Mouse (Mus musculus) myocyte (in vitro differentiated cells): Measurements from ENCODE around the gene Zfp109. TPM values are rescaled to one million over a fixed set of nuclear protein-coding genes. Genes with fewer than 3 reads are reported as not detected.

Experiments
- H3K27me3 ChIP-seq: one replicate; pipeline ENCODE4 v1.6.1; 2011; ENCODE audit not compliant: control insufficient read depth, insufficient read depth, insufficient read length
- H3K36me3 ChIP-seq: one replicate; pipeline ENCODE4 v1.6.1; 2011; ENCODE audit not compliant: control insufficient read depth, insufficient read depth
- H3K4me2 ChIP-seq: one replicate; pipeline ENCODE4 v1.6.1; 2011; ENCODE audit warnings: low read depth, control low read depth
- H3K4me3 ChIP-seq: one replicate; pipeline ENCODE4 v1.5.1; 2011; ENCODE audit warnings: mild to moderate bottlenecking, control low read depth, moderate library complexity
- H3K79me2 ChIP-seq: one replicate; pipeline ENCODE4 v1.6.1; 2011; ENCODE audit not compliant: control insufficient read depth, insufficient read depth
- H3ac ChIP-seq: one replicate; pipeline ENCODE4 v1.6.1; 2011; ENCODE audit not compliant: control insufficient read depth, insufficient read length
- CEBPB ChIP-seq: IDR thresholded peaks from 2 replicates; pipeline ENCODE4 v1.6.1; 2011; ENCODE audit warnings: mild to moderate bottlenecking, moderate library complexity; ENCODE audit not compliant: poor library complexity, insufficient read depth, severe bottlenecking
- E2F4 ChIP-seq: IDR thresholded peaks from one replicate; pipeline ENCODE4 v1.6.1; 2011; ENCODE audit warnings: mild to moderate bottlenecking, control low read depth, moderate library complexity; ENCODE audit not compliant: insufficient read depth
- MAX ChIP-seq: IDR thresholded peaks from one replicate; pipeline ENCODE4 v1.6.1; 2011; ENCODE audit warnings: low read depth, mild to moderate bottlenecking, control low read depth
- MYOD1 ChIP-seq, 3 experiments: IDR thresholded peaks; one replicate each; pipeline ENCODE4 v1.6.1; 2011; ENCODE audit warnings: control low read depth in 2 of 3, low read depth in 2 of 3, mild to moderate bottlenecking in 2 of 3, moderate library complexity in 1 of 3; ENCODE audit not compliant: insufficient read length in 2 of 3, control insufficient read depth in 1 of 3
- MYOG ChIP-seq, 3 experiments: IDR thresholded peaks; one replicate each; pipeline ENCODE4 v1.6.1; 2011; ENCODE audit warnings: control low read depth in 2 of 3, low read depth in 2 of 3, mild to moderate bottlenecking in 2 of 3; ENCODE audit not compliant: insufficient read length in 2 of 3, control insufficient read depth in 1 of 3, insufficient read depth in 1 of 3
- POLR2A ChIP-seq: IDR thresholded peaks from one replicate; pipeline ENCODE4 v1.6.1; 2011; ENCODE audit warnings: low read depth, mild to moderate bottlenecking, control low read depth, moderate library complexity; ENCODE audit not compliant: insufficient read length
- POLR2AphosphoS2 ChIP-seq: IDR thresholded peaks from one replicate; pipeline ENCODE4 v1.6.1; 2011; ENCODE audit warnings: low read depth, control low read depth; ENCODE audit not compliant: insufficient read length
- REST ChIP-seq: IDR thresholded peaks from one replicate; pipeline ENCODE4 v1.6.1; 2011; ENCODE audit warnings: mild to moderate bottlenecking, control low read depth, moderate library complexity; ENCODE audit not compliant: insufficient read depth, insufficient read length
- SRF ChIP-seq: IDR thresholded peaks from one replicate; pipeline ENCODE4 v1.6.1; 2011; ENCODE audit warnings: low read depth; ENCODE audit not compliant: control insufficient read depth, insufficient read length
- TCF12 ChIP-seq: IDR thresholded peaks from one replicate; pipeline ENCODE4 v1.6.1; 2011; ENCODE audit warnings: mild to moderate bottlenecking, control low read depth; ENCODE audit not compliant: poor library complexity, insufficient read depth, severe bottlenecking
- TCF3 ChIP-seq: IDR thresholded peaks from one replicate; pipeline ENCODE4 v1.6.1; 2011; ENCODE audit warnings: low read depth, control low read depth; ENCODE audit not compliant: insufficient read length
- USF1 ChIP-seq: IDR thresholded peaks from one replicate; pipeline ENCODE4 v1.6.1; 2011; ENCODE audit warnings: low read depth, mild to moderate bottlenecking, control low read depth, moderate library complexity
- polyA plus RNA-seq: library from polyadenylated mRNA; unstranded; fragments of >200 nt; fragmentation: generic; extraction: Trizol; gene quantifications from one replicate; pipeline ENCODE4 v1.2.1, GENCODE M21; 2012; ENCODE audit warnings: missing spikeins

The Zfp109 gene
- polyA plus RNA-seq, 1 experiment, result 0.46 TPM

- Histone ChIP-seq H3ac (no peak overlapping the region), H3K27me3 (no peaks in the 10 kb centered on the region), H3K36me3 (no peaks in the 10 kb centered on the region), H3K4me2 (peak overlapping the region; percentile 63), H3K4me3 (peak overlapping the region; percentile 19), H3K79me2 (no peaks in the 10 kb centered on the region)
- TF ChIP-seq REST, result no peak
- TF ChIP-seq POLR2A, result no peak
- TF ChIP-seq E2F4, result no peak
- no peak for TF ChIP-seq MYOD1 (IDR thresholded peaks at IDR 0.05; ENCODE audit: control insufficient read depth in 1 of 3, insufficient read length in 2 of 3, low read depth in 2 of 3)
- no peak for TF ChIP-seq CEBPB
- no peak for TF ChIP-seq TCF3
- no peak for TF ChIP-seq TCF12
- TF ChIP-seq MAX, result no peak
Observed at GRCm38 (mm10) chr7:24253779-24254615, 16.6 kb upstream of the Zfp109 start.

GRCm38 (mm10) chr7:24211343-24211742 is 26.0 kb downstream of the Zfp109 start, which contains the start of gene Zfp111:
TSS of gene Zfp111 (minus strand) at chr7:24211443.
- no peak within 1 kb of the TSS for H3ac ChIP-seq
- no peak within 1 kb of the TSS for H3K4me2 ChIP-seq
- no peaks in the 10 kb centered on the region for H3K27me3 ChIP-seq
- H3K4me3 ChIP-seq, result no peak within 1 kb of the TSS
- H3K79me2 ChIP-seq, result no peaks in the 10 kb centered on the region
- TF ChIP-seq MAX (no peak), TCF3 (no peak), POLR2AphosphoS2 (no peak), SRF (no peak), REST (no peak)
- H3K36me3 ChIP-seq, result no peaks in the 10 kb centered on the region

GRCm38 (mm10) chr7:24210296-24210695 is 27.1 kb downstream of the Zfp109 start:
- Histone ChIP-seq H3ac (no peak overlapping the region), H3K36me3 (no peaks in the 10 kb centered on the region), H3K27me3 (no peaks in the 10 kb centered on the region), H3K4me2 (no peak overlapping the region), H3K79me2 (no peaks in the 10 kb centered on the region), H3K4me3 (no peak overlapping the region)
- TF ChIP-seq POLR2AphosphoS2 (no peak), POLR2A (no peak), MYOD1 (IDR thresholded peaks at IDR 0.05; ENCODE audit: control insufficient read depth in 1 of 3, insufficient read length in 2 of 3, low read depth in 2 of 3) (no peak), MAX (no peak), MYOG (IDR thresholded peaks at IDR 0.05; ENCODE audit: control insufficient read depth in 1 of 3, insufficient read depth in 1 of 3, insufficient read length in 2 of 3, low read depth in 2 of 3) (no peak), E2F4 (no peak), REST (no peak), USF1 (no peak), TCF3 (no peak)

GRCm38 (mm10) chr7:24208282-24208886 is 29.0 kb downstream of the Zfp109 start:
- TF ChIP-seq MAX, result no peak
- TF ChIP-seq MYOD1 (IDR thresholded peaks at IDR 0.05; ENCODE audit: control insufficient read depth in 1 of 3, insufficient read length in 2 of 3, low read depth in 2 of 3), result no peak
- no peak for TF ChIP-seq REST
- no peak for TF ChIP-seq SRF
- no peak for TF ChIP-seq POLR2A
- TF ChIP-seq USF1, result no peak
- TF ChIP-seq POLR2AphosphoS2, result no peak
- no peak for TF ChIP-seq MYOG (IDR thresholded peaks at IDR 0.05; ENCODE audit: control insufficient read depth in 1 of 3, insufficient read depth in 1 of 3, insufficient read length in 2 of 3, low read depth in 2 of 3)
- no peak for TF ChIP-seq TCF3
- H3ac ChIP-seq, result no peak overlapping the region
- peak overlapping the region; percentile 65 for H3K4me2 ChIP-seq
- peak overlapping the region; percentile 39 for H3K4me3 ChIP-seq
- H3K27me3 ChIP-seq, result no peaks in the 10 kb centered on the region
- H3K79me2 ChIP-seq, result no peaks in the 10 kb centered on the region
- H3K36me3 ChIP-seq, result no peaks in the 10 kb centered on the region

- Histone ChIP-seq H3K27me3 (no peaks in the 10 kb centered on the region), H3K79me2 (no peaks in the 10 kb centered on the region), H3K36me3 (no peaks in the 10 kb centered on the region), H3ac (no peak overlapping the region), H3K4me2 (peak overlapping the region; percentile 65), H3K4me3 (peak overlapping the region; percentile 39)
- TF ChIP-seq MYOG (IDR thresholded peaks at IDR 0.05; ENCODE audit: control insufficient read depth in 1 of 3, insufficient read depth in 1 of 3, insufficient read length in 2 of 3, low read depth in 2 of 3) (no peak), REST (no peak), USF1 (no peak), MYOD1 (IDR thresholded peaks at IDR 0.05; ENCODE audit: control insufficient read depth in 1 of 3, insufficient read length in 2 of 3, low read depth in 2 of 3) (peak in 1 of 3 experiments; percentile 22)
Observed at GRCm38 (mm10) chr7:24207488-24208261, 29.7 kb downstream of the Zfp109 start.
